Mouse (Mus musculus): ENCODE measurements around the gene Sbf1. TPM values are rescaled to one million over a fixed set of nuclear protein-coding genes. Genes with fewer than 3 reads are reported as not detected.

Sbf1 gene
- polyA plus RNA-seq, 1 experiment from 2014 or later: 30.0 TPM

DNA sequence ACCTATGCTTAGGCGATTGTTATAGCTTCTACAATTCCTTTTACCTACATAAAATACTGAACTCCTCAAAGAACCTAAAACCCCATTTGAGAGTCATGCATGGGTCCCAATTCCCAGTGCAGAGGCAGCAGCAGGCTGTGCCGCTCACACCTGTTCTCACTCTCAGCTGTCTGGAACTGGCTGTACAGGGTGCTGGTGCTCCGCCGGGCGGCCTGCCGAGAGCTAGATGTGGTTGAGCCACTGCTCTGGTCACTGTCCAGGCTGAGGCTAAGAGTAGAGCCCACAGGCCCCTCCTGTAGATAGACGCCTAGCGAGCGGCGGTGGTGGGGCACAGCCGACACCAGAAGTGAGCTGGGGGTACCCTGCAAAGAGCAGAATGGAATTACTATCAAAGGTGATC lies 25.7 kb downstream of the Sbf1 start:
- Histone ChIP-seq H3K4me2 (ENCODE audit: low read length) (no peak overlapping the region), H3K27me3 (ENCODE audit: insufficient read depth, low read length) (no peaks in the 10 kb centered on the region), H3K4me3 (replicated peaks; ENCODE audit: low read depth, low read length) (no peak overlapping the region), H3K36me3 (ENCODE audit: insufficient read depth, low read length) (peaks cover 66% of the 10 kb centered on the region), H3K4me1 (replicated peaks; ENCODE audit: insufficient read depth, low read length) (no peaks in the 10 kb centered on the region), H3K27ac (no peak overlapping the region), H3K9ac (ENCODE audit: low read depth, low read length) (no peak overlapping the region), H3K9me3 (replicated peaks; ENCODE audit: low read length) (no peaks in the 10 kb centered on the region)
- WGBS: 95% methylated on average over 11 of the region's 11 CpGs
- ATAC-seq (replicated peaks; ENCODE audit: low FRiP score, low read depth) (no peak), DNase-seq (ENCODE audit: low spot score) (no peak)
- no peak for TF ChIP-seq CTCF (IDR thresholded peaks at IDR 0.05; ENCODE audit: low read depth)

DNA sequence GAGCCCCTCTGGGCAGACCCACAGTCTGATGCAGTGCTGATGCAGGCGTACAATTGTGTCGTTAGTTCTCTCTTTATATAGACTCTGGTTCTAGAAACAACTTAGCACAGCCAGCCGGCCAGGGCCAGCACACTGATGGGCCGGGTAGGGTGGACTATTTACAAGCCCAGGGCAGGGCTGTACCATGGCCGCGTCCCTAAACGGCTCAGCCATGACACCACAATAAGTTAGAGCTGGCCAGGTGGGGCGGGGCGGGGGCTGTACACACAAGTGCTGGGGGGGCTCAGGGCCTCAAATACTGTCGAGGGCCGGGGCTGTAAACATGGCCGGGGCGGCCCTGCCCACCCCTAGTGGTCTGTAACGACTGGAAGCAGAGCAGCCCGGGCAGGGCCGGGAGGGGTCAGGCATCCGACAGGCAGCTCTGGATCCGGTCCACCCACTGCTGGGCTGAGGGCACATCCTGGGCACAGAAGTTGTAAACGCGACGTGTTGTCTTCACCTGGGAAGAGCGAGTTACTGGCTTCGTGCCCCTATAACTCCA lies 26.8 kb downstream of the Sbf1 start:
- 77% methylated on average over 23 of the region's 23 CpGs for WGBS
- no peak overlapping the region for H3K9ac ChIP-seq (ENCODE audit: low read depth, low read length)
- no peaks in the 10 kb centered on the region for H3K4me1 ChIP-seq (replicated peaks; ENCODE audit: insufficient read depth, low read length)
- no peak overlapping the region for H3K4me2 ChIP-seq (ENCODE audit: low read length)
- no peak overlapping the region for H3K4me3 ChIP-seq (replicated peaks; ENCODE audit: low read depth, low read length)
- no peaks in the 10 kb centered on the region for H3K9me3 ChIP-seq (replicated peaks; ENCODE audit: low read length)
- H3K27ac ChIP-seq: no peak overlapping the region
- no peak for TF ChIP-seq CTCF (IDR thresholded peaks at IDR 0.05; ENCODE audit: low read depth)
- ATAC-seq (replicated peaks; ENCODE audit: low FRiP score, low read depth) (no peak), DNase-seq (ENCODE audit: low spot score) (no peak)
- no peaks in the 10 kb centered on the region for H3K27me3 ChIP-seq (ENCODE audit: insufficient read depth, low read length)
- peaks cover 63% of the 10 kb centered on the region for H3K36me3 ChIP-seq (ENCODE audit: insufficient read depth, low read length)

DNA sequence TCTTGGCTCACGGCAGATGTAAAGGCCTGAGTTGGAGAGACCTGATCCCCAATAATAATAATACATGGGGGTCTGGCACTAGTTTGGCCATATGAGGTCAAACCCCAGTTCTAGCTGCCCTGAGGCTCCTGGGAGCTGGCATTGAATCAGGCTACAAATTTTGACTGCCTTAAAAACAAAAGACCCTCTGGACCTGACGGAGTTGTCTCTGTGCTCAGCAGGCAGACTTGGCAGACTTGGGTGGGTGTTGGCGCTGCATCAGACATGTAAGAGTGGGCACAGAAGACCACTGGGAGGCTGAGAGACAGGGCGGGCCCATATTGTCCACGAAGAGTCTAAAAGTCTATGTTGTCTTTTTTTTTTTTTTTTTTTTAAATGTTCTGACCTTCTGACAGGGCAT lies 28.5 kb downstream of the Sbf1 start:
- Histone ChIP-seq H3K4me1 (replicated peaks; ENCODE audit: insufficient read depth, low read length) (no peaks in the 10 kb centered on the region), H3K27ac (no peak overlapping the region), H3K9me3 (replicated peaks; ENCODE audit: low read length) (no peaks in the 10 kb centered on the region), H3K9ac (ENCODE audit: low read depth, low read length) (no peak overlapping the region), H3K27me3 (ENCODE audit: insufficient read depth, low read length) (no peaks in the 10 kb centered on the region), H3K4me2 (ENCODE audit: low read length) (no peak overlapping the region), H3K36me3 (ENCODE audit: insufficient read depth, low read length) (peaks cover 65% of the 10 kb centered on the region), H3K4me3 (replicated peaks; ENCODE audit: low read depth, low read length) (no peak overlapping the region)
- ATAC-seq (replicated peaks; ENCODE audit: low FRiP score, low read depth): no peak
- WGBS: 92% methylated on average over 5 of the region's 5 CpGs
- no peak for TF ChIP-seq CTCF (IDR thresholded peaks at IDR 0.05; ENCODE audit: low read depth)
- no peak for DNase-seq (ENCODE audit: low spot score)

DNA sequence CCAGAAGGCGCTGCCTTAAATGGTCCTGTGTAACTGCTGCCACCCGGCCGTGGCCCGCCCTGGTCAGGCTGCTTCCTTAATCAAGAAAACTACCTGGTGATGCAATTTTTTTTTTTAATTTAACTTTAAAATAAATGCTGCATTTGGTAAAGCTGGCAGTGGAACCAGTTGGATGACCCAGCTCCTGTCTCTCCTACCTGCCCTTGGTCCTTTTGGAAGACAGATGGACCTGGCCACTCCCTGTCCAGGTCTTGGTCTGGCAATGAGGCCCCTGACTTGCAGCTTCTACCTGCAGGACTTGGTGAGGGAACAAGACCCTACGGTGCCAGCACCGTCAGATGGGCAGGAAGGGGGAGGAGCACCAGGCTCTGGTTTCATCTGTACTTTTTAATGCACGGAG lies 29.0 kb downstream of the Sbf1 start:
- no peak overlapping the region for H3K4me3 ChIP-seq (replicated peaks; ENCODE audit: low read depth, low read length)
- H3K4me2 ChIP-seq (ENCODE audit: low read length): no peak overlapping the region
- H3K9me3 ChIP-seq (replicated peaks; ENCODE audit: low read length): no peaks in the 10 kb centered on the region
- DNase-seq (ENCODE audit: low spot score): no peak
- H3K27me3 ChIP-seq (ENCODE audit: insufficient read depth, low read length): no peaks in the 10 kb centered on the region
- no peaks in the 10 kb centered on the region for H3K4me1 ChIP-seq (replicated peaks; ENCODE audit: insufficient read depth, low read length)
- WGBS: 66% methylated on average over 7 of the region's 7 CpGs
- no peak for ATAC-seq (replicated peaks; ENCODE audit: low FRiP score, low read depth)
- H3K36me3 ChIP-seq (ENCODE audit: insufficient read depth, low read length): peaks cover 65% of the 10 kb centered on the region
- H3K9ac ChIP-seq (ENCODE audit: low read depth, low read length): no peak overlapping the region
- no peak for TF ChIP-seq CTCF (IDR thresholded peaks at IDR 0.05; ENCODE audit: low read depth)
- H3K27ac ChIP-seq: no peak overlapping the region

- Histone ChIP-seq H3K4me1 (replicated peaks; ENCODE audit: insufficient read depth, low read length) (no peaks in the 10 kb centered on the region), H3K4me3 (replicated peaks; ENCODE audit: low read depth, low read length) (no peak overlapping the region), H3K9ac (ENCODE audit: low read depth, low read length) (no peak overlapping the region), H3K27ac (no peak overlapping the region), H3K27me3 (ENCODE audit: insufficient read depth, low read length) (no peaks in the 10 kb centered on the region), H3K9me3 (replicated peaks; ENCODE audit: low read length) (no peaks in the 10 kb centered on the region), H3K4me2 (ENCODE audit: low read length) (no peak overlapping the region), H3K36me3 (ENCODE audit: insufficient read depth, low read length) (peaks cover 63% of the 10 kb centered on the region)
- 94% methylated on average over 5 of the region's 5 CpGs for WGBS
- no peak for DNase-seq (ENCODE audit: low spot score)
- TF ChIP-seq CTCF (IDR thresholded peaks at IDR 0.05; ENCODE audit: low read depth): no peak
- ATAC-seq (replicated peaks; ENCODE audit: low FRiP score, low read depth): no peak
These were observed 29.6 kb downstream of the Sbf1 start for GRCm38 (mm10) chr15:89285478-89285877.

GRCm38 (mm10) chr15:89285004-89285403 lies 30.1 kb downstream of the Sbf1 start:
- H3K9me3 ChIP-seq (replicated peaks; ENCODE audit: low read length): no peaks in the 10 kb centered on the region
- H3K27me3 ChIP-seq (ENCODE audit: insufficient read depth, low read length): no peaks in the 10 kb centered on the region
- H3K9ac ChIP-seq (ENCODE audit: low read depth, low read length): no peak overlapping the region
- no peak overlapping the region for H3K4me2 ChIP-seq (ENCODE audit: low read length)
- DNase-seq (ENCODE audit: low spot score) (no peak), ATAC-seq (replicated peaks; ENCODE audit: low FRiP score, low read depth) (no peak)
- peaks cover 66% of the 10 kb centered on the region for H3K36me3 ChIP-seq (ENCODE audit: insufficient read depth, low read length)
- no peak overlapping the region for H3K4me3 ChIP-seq (replicated peaks; ENCODE audit: low read depth, low read length)
- H3K27ac ChIP-seq: no peak overlapping the region
- no peaks in the 10 kb centered on the region for H3K4me1 ChIP-seq (replicated peaks; ENCODE audit: insufficient read depth, low read length)
- TF ChIP-seq CTCF (IDR thresholded peaks at IDR 0.05; ENCODE audit: low read depth): no peak

DNA sequence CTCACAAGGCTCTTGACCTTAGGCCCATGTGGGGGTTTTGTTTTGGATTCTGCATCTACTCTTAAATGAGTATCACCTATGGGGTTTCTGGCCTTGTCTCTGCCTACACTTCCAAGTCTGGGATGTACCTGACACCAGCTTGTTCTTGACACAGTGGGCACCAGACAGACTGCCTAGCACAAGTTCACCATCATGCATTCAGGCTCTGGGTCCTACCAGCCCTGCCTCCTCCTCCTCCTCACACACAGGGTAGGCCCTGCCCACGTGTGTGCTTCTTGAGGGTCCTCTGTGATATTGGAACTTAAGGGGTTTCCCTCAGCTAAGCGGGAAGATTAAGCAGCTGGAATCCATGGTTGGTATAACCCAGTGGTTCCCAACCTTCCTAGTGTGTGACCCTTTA lies 31.0 kb downstream of the Sbf1 start:
- DNase-seq (ENCODE audit: low spot score) (no peak), ATAC-seq (replicated peaks; ENCODE audit: low FRiP score, low read depth) (no peak)
- peaks cover 57% of the 10 kb centered on the region for H3K36me3 ChIP-seq (ENCODE audit: insufficient read depth, low read length)
- no peak for TF ChIP-seq CTCF (IDR thresholded peaks at IDR 0.05; ENCODE audit: low read depth)
- no peaks in the 10 kb centered on the region for H3K4me1 ChIP-seq (replicated peaks; ENCODE audit: insufficient read depth, low read length)
- no peaks in the 10 kb centered on the region for H3K9me3 ChIP-seq (replicated peaks; ENCODE audit: low read length)
- no peaks in the 10 kb centered on the region for H3K27me3 ChIP-seq (ENCODE audit: insufficient read depth, low read length)
- no peak overlapping the region for H3K9ac ChIP-seq (ENCODE audit: low read depth, low read length)
- H3K4me2 ChIP-seq (ENCODE audit: low read length): no peak overlapping the region
- no peak overlapping the region for H3K27ac ChIP-seq
- WGBS: 58% methylated on average over 2 of the region's 2 CpGs
- no peak overlapping the region for H3K4me3 ChIP-seq (replicated peaks; ENCODE audit: low read depth, low read length)

All from kidney, postnatal 0 days (tissue).